Mouse (Mus musculus) lung, postnatal 0 days (tissue): ENCODE measurements around the gene Rtn4rl1. TPM values are rescaled to one million over a fixed set of nuclear protein-coding genes. Genes with fewer than 3 reads are reported as not detected.

ENCODE experiments used
- ATAC-seq: fragments of 200-750 bp; cut with Nextera tagmentation; 2 replicates; pipeline ENCODE4 v1.8.0; 2017; ENCODE audit warnings: moderate library complexity
- DNase-seq: peaks from one replicate; pipeline ENCODE4 v3.0.0-alpha.2; 2016; ENCODE audit warnings: low spot score
- H3K27ac ChIP-seq: fragments of 300-500 bp; sonication (generic); 2 replicates; pipeline ENCODE4 v1.5.1; 2014; ENCODE audit warnings: antibody characterized with exemption, mild to moderate bottlenecking, low read length, mixed read lengths
- H3K27me3 ChIP-seq: fragments of 300-500 bp; sonication (generic); replicated peaks from 2 replicates; pipeline ENCODE4 v1.6.1; 2014; ENCODE audit warnings: low read length, mixed read lengths; ENCODE audit not compliant: insufficient read depth
- H3K36me3 ChIP-seq: fragments of 300-500 bp; sonication (generic); 2 replicates; pipeline ENCODE4 v1.6.1; 2014; ENCODE audit warnings: low read length, mixed read lengths; ENCODE audit not compliant: insufficient read depth
- H3K4me1 ChIP-seq: fragments of 300-500 bp; sonication (generic); 2 replicates; pipeline ENCODE4 v1.6.1; 2014; ENCODE audit warnings: antibody characterized with exemption, low read depth, low read length, mixed read lengths; ENCODE audit not compliant: insufficient read depth
- H3K4me2 ChIP-seq: fragments of 300-500 bp; sonication (generic); replicated peaks from 2 replicates; pipeline ENCODE4 v1.6.1; 2014; ENCODE audit warnings: low read depth, mild to moderate bottlenecking, low read length, moderate library complexity, mixed read lengths
- H3K4me3 ChIP-seq: fragments of 300-500 bp; sonication (generic); 2 replicates; pipeline ENCODE4 v1.5.1; 2014; ENCODE audit warnings: low read depth, low read length
- H3K9ac ChIP-seq: fragments of 300-500 bp; sonication (generic); replicated peaks from 2 replicates; pipeline ENCODE4 v1.6.1; 2014; ENCODE audit warnings: low read depth, mild to moderate bottlenecking
- H3K9me3 ChIP-seq: fragments of 300-500 bp; sonication (generic); 2 replicates; pipeline ENCODE4 v1.6.1; 2016; ENCODE audit warnings: low read length, mixed read lengths
- CTCF ChIP-seq: IDR thresholded peaks from 2 replicates; pipeline ENCODE4 v1.5.1; 2016; ENCODE audit warnings: antibody characterized with exemption, mild to moderate bottlenecking
- EP300 ChIP-seq: IDR thresholded peaks from 2 replicates; pipeline ENCODE4 v1.6.1; 2016; ENCODE audit warnings: antibody characterized with exemption, mild to moderate bottlenecking, control low read depth
- WGBS: fragments of 180-500 bp; shearing (Covaris S2); extraction: QIAGEN DNeasy Blood & Tissue Kit; methylation state at CpG from one replicate; pipeline ENCODE4 v1.1.7; 2014; 5-methylcytosine and 5-hydroxymethylcytosine counted together
- polyA plus RNA-seq: library from polyadenylated mRNA; unstranded; fragments of >200 nt; fragmentation: Nextera tagmentation; extraction: Ambion mirVana; gene quantifications from 2 replicates; pipeline ENCODE4 v1.2.1, GENCODE M21; 2015

The Rtn4rl1 gene
- polyA plus RNA-seq, 1 experiment from 2014 or later, result 4.3 TPM

DNA sequence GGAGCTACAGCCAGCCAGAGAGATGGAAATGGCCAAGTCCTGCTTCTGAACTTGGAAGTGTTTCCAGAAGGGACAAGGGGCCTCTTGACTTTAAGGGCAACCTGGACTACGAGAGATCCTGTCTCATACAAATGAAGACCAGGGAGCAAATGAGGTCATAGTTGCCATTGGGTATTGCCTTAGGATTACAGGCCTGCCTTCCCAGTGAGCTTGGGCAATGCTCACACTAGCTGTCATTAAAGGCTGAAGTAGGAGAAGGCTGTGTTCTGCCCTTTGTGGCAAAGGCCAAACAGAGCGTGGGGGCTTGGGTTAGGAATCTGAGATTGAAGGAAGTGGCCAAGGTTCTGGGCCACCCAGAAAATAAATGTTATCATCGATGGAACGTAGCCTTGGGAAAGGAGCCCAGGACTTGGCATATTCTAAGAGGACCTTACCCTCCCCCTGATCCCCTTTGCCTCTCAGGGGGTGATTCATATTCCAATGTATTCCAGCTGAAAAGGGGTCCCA, 57.5 kb downstream of the Rtn4rl1 start:
- H3K4me3 ChIP-seq, result no peak overlapping the region
- 67% methylated on average over 4 of the region's 4 CpGs for WGBS
- H3K4me1 ChIP-seq, result peaks cover 5% of the 10 kb centered on the region; the same call in 1 of the 2 replicates
- H3K27me3 ChIP-seq, result no peaks in the 10 kb centered on the region
- H3K9me3 ChIP-seq, result no peaks in the 10 kb centered on the region
- H3K4me2 ChIP-seq, result no peak overlapping the region
- H3K36me3 ChIP-seq, result no peaks in the 10 kb centered on the region
- no peak overlapping the region for H3K9ac ChIP-seq
- ATAC-seq (no peak), DNase-seq (no peak)
- no peak overlapping the region for H3K27ac ChIP-seq
- TF ChIP-seq CTCF, result no peak
- no peak for TF ChIP-seq EP300

DNA sequence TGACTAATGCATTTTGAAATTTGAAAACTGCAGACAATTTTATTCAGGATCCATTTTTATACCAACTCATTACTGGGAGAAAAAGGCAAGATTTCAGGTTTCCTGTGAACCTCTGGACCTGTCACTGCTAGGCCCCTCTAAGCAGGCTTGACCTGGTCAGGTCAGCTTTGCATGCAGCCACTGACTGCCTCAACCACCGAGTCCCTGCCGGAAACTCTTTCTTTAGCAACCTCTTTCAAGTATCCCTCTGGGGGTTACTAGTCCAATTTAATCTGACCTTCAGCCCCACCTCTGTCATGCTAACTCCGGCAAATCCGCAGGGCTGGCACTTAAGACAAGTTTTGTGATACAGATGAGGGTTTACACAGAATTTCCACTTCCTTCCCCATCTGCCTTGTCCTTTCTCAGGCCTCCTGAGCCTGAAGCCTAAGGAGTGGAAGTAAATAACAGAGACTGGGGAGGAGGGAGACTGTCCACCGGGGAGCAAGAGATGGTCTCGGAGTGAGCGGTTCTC, 58.0 kb downstream of the Rtn4rl1 start:
- Histone ChIP-seq H3K9ac (no peak overlapping the region), H3K36me3 (no peaks in the 10 kb centered on the region), H3K4me2 (no peak overlapping the region), H3K27me3 (no peaks in the 10 kb centered on the region), H3K4me3 (no peak overlapping the region), H3K9me3 (no peaks in the 10 kb centered on the region), H3K4me1 (peaks cover 5% of the 10 kb centered on the region; the same call in 1 of the 2 replicates), H3K27ac (no peak overlapping the region)
- TF ChIP-seq CTCF (no peak), EP300 (no peak)
- DNase-seq (no peak), ATAC-seq (no peak)
- WGBS, result 48% methylated on average over 7 of the region's 7 CpGs

DNA sequence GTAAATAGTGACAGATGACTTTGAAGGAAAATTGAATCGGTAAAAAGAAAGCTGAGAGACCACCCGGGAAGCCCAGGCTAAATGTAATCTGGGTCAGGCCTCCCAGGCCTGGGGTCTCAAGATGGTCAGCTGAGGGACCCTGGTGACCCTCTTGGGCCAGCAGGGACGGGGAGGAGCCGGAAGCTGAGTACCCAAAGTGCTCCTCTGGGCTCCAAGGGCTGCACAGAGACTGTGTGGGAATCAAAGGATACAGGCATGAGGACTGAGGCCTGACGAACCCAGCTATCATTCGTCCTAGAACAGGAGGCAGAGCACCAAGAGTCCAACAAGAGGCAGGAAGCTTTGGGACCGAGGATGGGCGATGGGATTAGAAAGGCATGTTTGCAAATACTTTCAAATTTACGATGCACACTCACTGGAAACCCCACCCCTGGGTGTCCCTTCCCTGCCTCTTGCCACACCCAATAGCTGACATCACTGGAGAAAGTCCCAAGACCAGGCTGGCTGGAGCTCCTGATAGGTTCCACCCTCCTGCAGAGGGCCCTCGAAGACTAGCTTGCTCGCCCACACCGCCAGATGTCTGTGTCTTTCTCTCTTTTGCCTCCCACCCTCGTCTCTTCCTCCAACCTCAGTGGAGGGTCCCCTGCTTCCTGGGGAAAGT, 60.8 kb downstream of the Rtn4rl1 start:
- TF ChIP-seq CTCF, result peak; percentile 51
- no peak for TF ChIP-seq EP300
- peak; percentile 83 for ATAC-seq
- DNase-seq, result peak; percentile 74

DNA sequence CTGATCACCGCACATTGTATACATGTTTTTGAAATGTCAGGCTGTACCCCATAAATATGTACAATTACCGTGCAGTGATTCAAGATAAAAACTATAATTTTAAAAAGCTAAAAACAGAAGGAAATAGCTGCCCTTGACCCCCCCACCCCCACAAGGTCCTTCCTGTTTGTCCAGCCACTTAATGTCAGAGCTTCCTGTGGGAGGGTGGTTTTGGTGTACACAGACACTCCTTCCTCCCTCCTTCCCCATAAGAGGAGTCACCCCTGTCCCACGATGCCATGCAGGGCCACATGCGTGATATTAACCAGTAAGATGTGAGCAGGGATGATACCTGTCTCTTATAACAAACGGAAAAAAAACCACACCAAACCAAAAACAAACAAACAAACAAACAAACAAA, 61.7 kb downstream of the Rtn4rl1 start:
- peaks cover 5% of the 10 kb centered on the region; the same call in 1 of the 2 replicates for H3K4me1 ChIP-seq
- no peak overlapping the region for H3K4me3 ChIP-seq
- H3K27ac ChIP-seq, result no peak overlapping the region
- no peaks in the 10 kb centered on the region for H3K27me3 ChIP-seq
- no peaks in the 10 kb centered on the region for H3K36me3 ChIP-seq
- no peak for TF ChIP-seq EP300
- TF ChIP-seq CTCF, result no peak
- no peak overlapping the region for H3K4me2 ChIP-seq
- H3K9me3 ChIP-seq, result no peaks in the 10 kb centered on the region
- no peak overlapping the region for H3K9ac ChIP-seq
- ATAC-seq, result 0 out of 2 replicates have a peak, but pooled peaks have one; percentile 39
- WGBS, result 46% methylated on average over 5 of the region's 5 CpGs
- DNase-seq, result no peak

More for the DNA sequence above, 60.8 kb downstream of the Rtn4rl1 start:
- Histone ChIP-seq H3K27ac (no peak overlapping the region), H3K9me3 (no peaks in the 10 kb centered on the region), H3K4me2 (0 out of 2 replicates have a peak overlapping the region, but pooled peaks have one; percentile 1), H3K4me1 (peaks cover 5% of the 10 kb centered on the region; the same call in 1 of the 2 replicates), H3K4me3 (no peak overlapping the region), H3K36me3 (no peaks in the 10 kb centered on the region), H3K27me3 (no peaks in the 10 kb centered on the region), H3K9ac (no peak overlapping the region)
- 45% methylated on average over 13 of the region's 13 CpGs for WGBS

DNA sequence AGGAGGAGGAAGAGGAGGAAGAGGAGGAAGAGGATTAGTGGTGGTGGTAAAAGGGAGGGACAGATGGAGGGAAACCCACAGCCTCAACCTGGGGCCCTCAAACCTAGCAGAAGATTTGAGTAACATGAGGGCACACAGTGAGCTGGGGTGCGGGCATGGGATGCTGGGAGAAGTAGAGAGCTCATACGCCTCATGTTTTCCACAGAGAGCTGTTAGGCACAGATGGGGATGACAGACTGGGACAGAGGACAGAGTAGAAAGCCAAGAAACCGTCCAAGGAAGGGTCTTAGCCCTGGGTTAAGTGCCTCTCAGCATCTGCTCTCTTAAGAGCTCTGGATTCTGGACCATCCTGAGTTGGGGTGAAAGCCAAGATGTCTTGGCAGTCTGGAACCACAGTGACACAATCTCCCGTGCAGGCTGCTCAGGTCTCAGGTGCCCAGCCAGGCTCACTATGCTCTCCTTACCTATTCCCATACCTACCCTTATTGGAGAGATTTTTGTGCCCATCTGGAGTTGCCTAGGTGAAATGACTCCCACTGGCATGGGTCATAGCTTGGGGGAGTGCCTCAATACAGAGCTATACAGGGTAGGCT, 63.6 kb downstream of the Rtn4rl1 start:
- no peak overlapping the region for H3K4me3 ChIP-seq
- TF ChIP-seq EP300 (no peak), CTCF (no peak)
- H3K27me3 ChIP-seq, result no peaks in the 10 kb centered on the region
- DNase-seq (no peak), ATAC-seq (no peak)
- no peak overlapping the region for H3K27ac ChIP-seq
- H3K9me3 ChIP-seq, result no peaks in the 10 kb centered on the region
- H3K4me1 ChIP-seq, result peaks cover 5% of the 10 kb centered on the region; the same call in 1 of the 2 replicates
- WGBS, result 80% methylated on average over 4 of the region's 4 CpGs
- no peak overlapping the region for H3K9ac ChIP-seq
- H3K36me3 ChIP-seq, result no peaks in the 10 kb centered on the region
- H3K4me2 ChIP-seq, result no peak overlapping the region

DNA sequence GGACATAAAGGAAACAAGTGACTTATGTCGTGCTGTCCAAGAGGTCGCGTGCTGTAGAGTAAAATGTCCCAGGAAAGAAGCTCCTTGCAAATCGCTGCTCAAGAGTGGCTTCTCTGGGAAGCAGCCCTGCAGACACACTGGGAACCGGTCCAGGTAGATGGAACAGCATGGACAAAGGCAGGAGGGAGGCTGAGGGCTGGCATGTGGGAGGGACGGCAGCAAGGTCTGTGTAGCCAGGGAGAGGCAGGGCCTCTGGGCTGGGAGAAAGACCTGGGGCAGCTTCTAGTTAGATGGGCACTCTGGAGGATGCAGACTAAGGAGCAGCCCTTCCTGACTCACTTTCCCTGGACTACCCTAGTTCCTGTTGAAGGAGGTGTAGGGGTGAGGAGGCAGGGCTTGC, 65.8 kb downstream of the Rtn4rl1 start:
- Histone ChIP-seq H3K4me2 (no peak overlapping the region), H3K9ac (no peak overlapping the region), H3K27me3 (no peaks in the 10 kb centered on the region), H3K9me3 (no peaks in the 10 kb centered on the region), H3K27ac (no peak overlapping the region), H3K4me3 (no peak overlapping the region), H3K4me1 (peaks cover 5% of the 10 kb centered on the region; the same call in 1 of the 2 replicates), H3K36me3 (no peaks in the 10 kb centered on the region)
- 56% methylated on average over 6 of the region's 6 CpGs for WGBS
- TF ChIP-seq CTCF (no peak), EP300 (no peak)
- DNase-seq (no peak), ATAC-seq (no peak)
